Mouse (Mus musculus) heart, embryonic 13.5 days (tissue): Measurements from ENCODE around the gene Hoxd3. TPM values are rescaled to one million over a fixed set of nuclear protein-coding genes. Genes with fewer than 3 reads are reported as not detected.
A peak's percentile ranks its signal among the peaks of the same experiment; 100 is the strongest.

Experiments
- ATAC-seq: fragments of 200-750 bp; cut with Nextera tagmentation; 2 replicates; pipeline ENCODE4 v1.8.0; 2017; ENCODE audit warnings: moderate TSS enrichment; ENCODE audit not compliant: insufficient number of reproducible peaks, low FRiP score, low TSS enrichment; ENCODE audit errors: extremely low read depth
- H3K27ac ChIP-seq: fragments of 300-500 bp; sonication (generic); replicated peaks from 2 replicates; pipeline ENCODE4 v1.5.1; 2015; ENCODE audit warnings: moderate library complexity, mild to moderate bottlenecking, inconsistent platforms
- H3K27me3 ChIP-seq: fragments of 300-500 bp; sonication (generic); replicated peaks from 2 replicates; pipeline ENCODE4 v1.6.1; 2015; ENCODE audit warnings: mild to moderate bottlenecking, inconsistent platforms
- H3K36me3 ChIP-seq: fragments of 300-500 bp; sonication (generic); 2 replicates; pipeline ENCODE4 v1.6.1; 2015; ENCODE audit warnings: mild to moderate bottlenecking, inconsistent platforms
- H3K4me1 ChIP-seq: fragments of 300-500 bp; sonication (generic); 2 replicates; pipeline ENCODE4 v1.6.1; 2015; ENCODE audit warnings: inconsistent platforms
- H3K4me2 ChIP-seq: fragments of 300-500 bp; sonication (generic); 2 replicates; pipeline ENCODE4 v1.6.1; 2015; ENCODE audit warnings: inconsistent platforms, mild to moderate bottlenecking, moderate library complexity
- H3K4me3 ChIP-seq: fragments of 300-500 bp; sonication (generic); 2 replicates; pipeline ENCODE4 v1.5.1; 2015; ENCODE audit warnings: moderate library complexity, mild to moderate bottlenecking, inconsistent platforms
- H3K9ac ChIP-seq: fragments of 300-500 bp; sonication (generic); 2 replicates; pipeline ENCODE4 v1.6.1; 2015; ENCODE audit warnings: inconsistent platforms, mild to moderate bottlenecking, moderate library complexity
- H3K9me3 ChIP-seq: fragments of 300-500 bp; sonication (generic); 2 replicates; pipeline ENCODE4 v1.6.1; 2016; ENCODE audit warnings: inconsistent platforms
- WGBS: fragments of 180-500 bp; shearing (Covaris S2); methylation state at CpG from one replicate; pipeline ENCODE4 v1.1.7; 2015; ENCODE audit warnings: mixed read lengths; 5-methylcytosine and 5-hydroxymethylcytosine counted together
- polyA plus RNA-seq: library from polyadenylated mRNA; unstranded; fragments of >200 nt; fragmentation: Nextera tagmentation; extraction: Ambion mirVana; gene quantifications from 2 replicates; pipeline ENCODE4 v1.2.1, GENCODE M21; 2015

Gene Hoxd3
- polyA plus RNA-seq = 0.74 and 0.89 TPM in 2 replicates

- Histone ChIP-seq H3K9ac (peak within 1 kb of the TSS; percentile 35; the same call in 1 of the 2 replicates), H3K4me2 (peak within 1 kb of the TSS; percentile 68), H3K4me3 (peak within 1 kb of the TSS; percentile 49), H3K9me3 (no peaks in the 10 kb centered on the region), H3K36me3 (no peaks in the 10 kb centered on the region), H3K27me3 (peaks cover 99% of the 10 kb centered on the region), H3K4me1 (peaks cover 13% of the 10 kb centered on the region), H3K27ac (no peak within 1 kb of the TSS)
- no peak for ATAC-seq
- under 1% methylated on average over 65 of the region's 65 CpGs for WGBS
These were observed at the start of gene Hoxd3, which contains the start of gene Hoxd4 for GRCm38 (mm10) chr2:74711721-74712621. TSS of gene Hoxd3 (plus strand) at chr2:74711927. TSS of gene Hoxd4 (plus strand) at chr2:74711929.

- Histone ChIP-seq H3K36me3 (no peaks in the 10 kb centered on the region), H3K27ac (no peak overlapping the region), H3K4me2 (no peak overlapping the region), H3K9me3 (no peaks in the 10 kb centered on the region), H3K4me3 (no peak overlapping the region), H3K27me3 (peaks cover 100% of the 10 kb centered on the region), H3K9ac (no peak overlapping the region), H3K4me1 (peaks cover 12% of the 10 kb centered on the region)
- ATAC-seq = no peak
- 3% methylated on average over 18 of the region's 18 CpGs for WGBS
These were observed 48.3 kb upstream of the Hoxd3 start for GRCm38 (mm10) chr2:74663291-74663925.

GRCm38 (mm10) chr2:74666411-74666810 is 45.3 kb upstream of the Hoxd3 start:
- WGBS = 4% methylated on average over 7 of the region's 7 CpGs
- no peaks in the 10 kb centered on the region for H3K36me3 ChIP-seq
- H3K4me1 ChIP-seq = peaks cover 16% of the 10 kb centered on the region
- peaks cover 99% of the 10 kb centered on the region for H3K27me3 ChIP-seq
- no peak overlapping the region for H3K4me2 ChIP-seq
- H3K4me3 ChIP-seq = no peak overlapping the region
- ATAC-seq = no peak
- no peak overlapping the region for H3K27ac ChIP-seq
- H3K9me3 ChIP-seq = no peaks in the 10 kb centered on the region
- H3K9ac ChIP-seq = no peak overlapping the region

GRCm38 (mm10) chr2:74667191-74667841 is 44.4 kb upstream of the Hoxd3 start:
- Histone ChIP-seq H3K27ac (no peak overlapping the region), H3K36me3 (no peaks in the 10 kb centered on the region), H3K4me3 (peak overlapping the region; percentile 55), H3K4me2 (peak overlapping the region; percentile 76), H3K9ac (no peak overlapping the region), H3K27me3 (peaks cover 99% of the 10 kb centered on the region), H3K9me3 (no peaks in the 10 kb centered on the region), H3K4me1 (peaks cover 12% of the 10 kb centered on the region)
- 3% methylated on average over 36 of the region's 36 CpGs for WGBS
- ATAC-seq = no peak

- H3K9ac ChIP-seq = peak within 1 kb of the TSS; percentile 52; the same call in 1 of the 2 replicates
- no peaks in the 10 kb centered on the region for H3K9me3 ChIP-seq
- peaks cover 99% of the 10 kb centered on the region for H3K27me3 ChIP-seq
- no peak within 1 kb of the TSS for H3K27ac ChIP-seq
- H3K36me3 ChIP-seq = no peaks in the 10 kb centered on the region
- ATAC-seq = peak; percentile 54
- WGBS = 2% methylated on average over 28 of the region's 51 CpGs
- peak within 1 kb of the TSS; percentile 55 for H3K4me3 ChIP-seq
- H3K4me2 ChIP-seq = peak within 1 kb of the TSS; percentile 76
- peaks cover 16% of the 10 kb centered on the region for H3K4me1 ChIP-seq
These were observed 43.8 kb upstream of the Hoxd3 start, which contains the start of gene Hoxd13 for GRCm38 (mm10) chr2:74667842-74668357. TSS of gene Hoxd13 (plus strand) at chr2:74668310.

GRCm38 (mm10) chr2:74668370-74669229 is 43.1 kb upstream of the Hoxd3 start:
- no peak overlapping the region for H3K27ac ChIP-seq
- peaks cover 17% of the 10 kb centered on the region for H3K4me1 ChIP-seq
- WGBS = under 1% methylated on average over 70 of the region's 74 CpGs
- no peak; the same call in 1 of the 2 replicates for ATAC-seq
- no peaks in the 10 kb centered on the region for H3K9me3 ChIP-seq
- no peaks in the 10 kb centered on the region for H3K36me3 ChIP-seq
- peaks cover 99% of the 10 kb centered on the region for H3K27me3 ChIP-seq
- H3K9ac ChIP-seq = peak overlapping the region; percentile 52; the same call in 1 of the 2 replicates
- peak overlapping the region; percentile 76 for H3K4me2 ChIP-seq
- peak overlapping the region; percentile 55 for H3K4me3 ChIP-seq

- ATAC-seq = no peak
These were observed 42.5 kb upstream of the Hoxd3 start for GRCm38 (mm10) chr2:74669230-74669578.

GRCm38 (mm10) chr2:74669650-74670235 is 42.0 kb upstream of the Hoxd3 start:
- Histone ChIP-seq H3K4me2 (no peak overlapping the region), H3K4me1 (peaks cover 17% of the 10 kb centered on the region), H3K36me3 (no peaks in the 10 kb centered on the region), H3K9ac (no peak overlapping the region), H3K27ac (no peak overlapping the region), H3K9me3 (no peaks in the 10 kb centered on the region), H3K4me3 (no peak overlapping the region), H3K27me3 (peaks cover 99% of the 10 kb centered on the region)
- 2% methylated on average over 14 of the region's 14 CpGs for WGBS
- no peak for ATAC-seq

More at GRCm38 (mm10) chr2:74669230-74669578, 42.5 kb upstream of the Hoxd3 start:
- H3K4me3 ChIP-seq = no peak overlapping the region
- no peaks in the 10 kb centered on the region for H3K36me3 ChIP-seq
- H3K4me1 ChIP-seq = peaks cover 17% of the 10 kb centered on the region
- no peaks in the 10 kb centered on the region for H3K9me3 ChIP-seq
- 0% methylated on average over 3 of the region's 3 CpGs for WGBS
- H3K27me3 ChIP-seq = peaks cover 99% of the 10 kb centered on the region
- no peak overlapping the region for H3K27ac ChIP-seq
- H3K4me2 ChIP-seq = no peak overlapping the region
- H3K9ac ChIP-seq = no peak overlapping the region

GRCm38 (mm10) chr2:74670632-74671188 is 41.0 kb upstream of the Hoxd3 start:
- Histone ChIP-seq H3K9me3 (no peaks in the 10 kb centered on the region), H3K27me3 (peaks cover 99% of the 10 kb centered on the region), H3K4me1 (peaks cover 17% of the 10 kb centered on the region), H3K9ac (no peak overlapping the region), H3K27ac (no peak overlapping the region), H3K4me2 (no peak overlapping the region), H3K36me3 (no peaks in the 10 kb centered on the region), H3K4me3 (no peak overlapping the region)
- no peak for ATAC-seq
- 2% methylated on average over 3 of the region's 3 CpGs for WGBS

- H3K27ac ChIP-seq = no peak overlapping the region
- H3K4me1 ChIP-seq = peaks cover 17% of the 10 kb centered on the region
- 10% methylated on average over 5 of the region's 5 CpGs for WGBS
- no peaks in the 10 kb centered on the region for H3K36me3 ChIP-seq
- H3K4me2 ChIP-seq = peak overlapping the region; percentile 74; the same call in 1 of the 2 replicates
- H3K4me3 ChIP-seq = no peak overlapping the region
- peaks cover 99% of the 10 kb centered on the region for H3K27me3 ChIP-seq
- H3K9ac ChIP-seq = no peak overlapping the region
- ATAC-seq = no peak
- no peaks in the 10 kb centered on the region for H3K9me3 ChIP-seq
These were observed 39.9 kb upstream of the Hoxd3 start for GRCm38 (mm10) chr2:74671847-74672246.
